Comparison of ENCODE assay signal across 8 mouse cellular contexts in genomic region chr6:116106967-116107470, GRCm38 (mm10).
DNase-seq lines count a peak whose midpoint lies in the region; ATAC-seq and TF ChIP-seq lines count a peak whose summit lies in the region.

No protein-coding gene starts in this region.

- H3K9me3 ChIP-seq in heart, embryonic 10.5 days: no peaks in the 10 kb centered on the region
- H3K9me3 ChIP-seq in ES-Bruce4 (replicated peaks; ENCODE audit: control insufficient read depth, insufficient read depth, low read length, poor library complexity, severe bottlenecking): no peaks in the 10 kb centered on the region
- no peaks in the 10 kb centered on the region for H3K9me3 ChIP-seq in forebrain, embryonic 16.5 days (ENCODE audit: control insufficient read depth, low read length)
- no peaks in the 10 kb centered on the region for H3K9me3 ChIP-seq in liver, postnatal 0 days (ENCODE audit: low read length)

- no peak for TF ChIP-seq CTCF in ES-Bruce4 (IDR thresholded peaks at IDR 0.05; ENCODE audit: low read depth, low read length)
- TF ChIP-seq CTCF in liver, postnatal 0 days (IDR thresholded peaks at IDR 0.05; ENCODE audit: low read depth): no peak

- peak; percentile 15; the same call in 1 of the 2 replicates for ATAC-seq in forebrain, embryonic 16.5 days
- no peak for ATAC-seq in liver, postnatal 0 days

- WGBS in heart, embryonic 10.5 days: under 1% methylated on average over 6 of the region's 6 CpGs
- 0% methylated on average over 6 of the region's 6 CpGs for WGBS in forebrain, embryonic 16.5 days
- 20% methylated on average over 6 of the region's 6 CpGs for WGBS in liver, postnatal 0 days (ENCODE audit: insufficient replicate concordance)

- H3K4me2 ChIP-seq in forebrain, embryonic 16.5 days (ENCODE audit: low read length): peak overlapping the region; percentile 79
- H3K4me2 ChIP-seq in liver, postnatal 0 days (ENCODE audit: low read depth, low read length): peak overlapping the region; percentile 94

- peaks cover 18% of the 10 kb centered on the region; the same call in 1 of the 2 replicates for H3K4me1 ChIP-seq in heart, embryonic 10.5 days
- no peaks in the 10 kb centered on the region for H3K4me1 ChIP-seq in ES-Bruce4 (ENCODE audit: control insufficient read depth, insufficient read depth, low read length)
- H3K4me1 ChIP-seq in forebrain, embryonic 16.5 days (replicated peaks; ENCODE audit: control insufficient read depth, insufficient read depth, low read length): peaks cover 27% of the 10 kb centered on the region
- peaks cover 7% of the 10 kb centered on the region for H3K4me1 ChIP-seq in liver, postnatal 0 days (ENCODE audit: insufficient read depth)

- H3K4me3 ChIP-seq in heart, embryonic 10.5 days: peak overlapping the region; percentile 84
- peak overlapping the region; percentile 51 for H3K4me3 ChIP-seq in ES-Bruce4 (ENCODE audit: low read depth, low read length)
- peak overlapping the region; percentile 82 for H3K4me3 ChIP-seq in forebrain, embryonic 16.5 days (replicated peaks; ENCODE audit: low read length)
- peak overlapping the region; percentile 57 for H3K4me3 ChIP-seq in liver, postnatal 0 days (ENCODE audit: low read depth, low read length)

- no peak for TF ChIP-seq EP300 in ES-Bruce4 (IDR thresholded peaks at IDR 0.05; ENCODE audit: insufficient read depth, low read depth, low read length)
- TF ChIP-seq EP300 in liver, postnatal 0 days (IDR thresholded peaks at IDR 0.05; ENCODE audit: low read depth): no peak

- no peak for TF ChIP-seq POLR2A in ES-Bruce4 (IDR thresholded peaks at IDR 0.05; ENCODE audit: insufficient read depth, low read length)

- peak overlapping the region; percentile 90 for H3K27ac ChIP-seq in heart, embryonic 10.5 days
- H3K27ac ChIP-seq in ES-Bruce4 (ENCODE audit: insufficient read depth, low read length): no peak overlapping the region
- peak overlapping the region; percentile 91 for H3K27ac ChIP-seq in forebrain, embryonic 16.5 days (ENCODE audit: low read length)
- no peak overlapping the region for H3K27ac ChIP-seq in liver, postnatal 0 days (ENCODE audit: low read depth)

- no peaks in the 10 kb centered on the region for H3K27me3 ChIP-seq in heart, embryonic 10.5 days (ENCODE audit: insufficient read depth, poor library complexity, severe bottlenecking)
- H3K27me3 ChIP-seq in ES-Bruce4 (ENCODE audit: control insufficient read depth, insufficient read depth, low read length, poor library complexity, severe bottlenecking): no peaks in the 10 kb centered on the region
- no peaks in the 10 kb centered on the region for H3K27me3 ChIP-seq in forebrain, embryonic 16.5 days (replicated peaks; ENCODE audit: control insufficient read depth, insufficient read depth, low read length)
- H3K27me3 ChIP-seq in liver, postnatal 0 days (ENCODE audit: insufficient read depth, low read length): no peaks in the 10 kb centered on the region

- DNase-seq in heart, embryonic 10.5 days (ENCODE audit: low spot score): peak; percentile 75
- no peak for DNase-seq in heart, postnatal 4 days
- DNase-seq in liver, postnatal 0 days: no peak
- DNase-seq in frontal cortex, postnatal 25 days (ENCODE audit: low spot score in 2 of 2): no peak
- DNase-seq in cerebellum, adult 8-10 months: no peak
- DNase-seq in Muller cell, postnatal 12 days (ENCODE audit: inconsistent ontology term): no peak

- no peaks in the 10 kb centered on the region for H3K36me3 ChIP-seq in heart, embryonic 10.5 days
- H3K36me3 ChIP-seq in ES-Bruce4 (ENCODE audit: control insufficient read depth, insufficient read depth, low read length, poor library complexity, severe bottlenecking): no peaks in the 10 kb centered on the region
- H3K36me3 ChIP-seq in forebrain, embryonic 16.5 days (ENCODE audit: control insufficient read depth, insufficient read depth): no peaks in the 10 kb centered on the region
- no peaks in the 10 kb centered on the region for H3K36me3 ChIP-seq in liver, postnatal 0 days (replicated peaks; ENCODE audit: insufficient read depth, low read length)

- no peak overlapping the region; the same call in 1 of the 2 replicates for H3K9ac ChIP-seq in ES-Bruce4 (ENCODE audit: low read depth, poor library complexity, severe bottlenecking)
- peak overlapping the region; percentile 86 for H3K9ac ChIP-seq in forebrain, embryonic 16.5 days (replicated peaks; ENCODE audit: low read depth, low read length)
- peak overlapping the region; percentile 59 for H3K9ac ChIP-seq in liver, postnatal 0 days (replicated peaks)

Comparison
In these comparisons a context has a peak if more than half of its experiments do, and no peak if none do; other contexts are left out.
1. H3K27ac ChIP-seq: peak in heart, embryonic 10.5 days (single experiment) and forebrain, embryonic 16.5 days (single experiment); none in ES-Bruce4 (single experiment) and liver, postnatal 0 days (single experiment).
2. Peak in every context shown above with its lines, with median percentiles within 50 percentile points of each other: H3K4me3 ChIP-seq.